31 mouse cellular contexts compared by ENCODE assay signal in the genomic region with DNA sequence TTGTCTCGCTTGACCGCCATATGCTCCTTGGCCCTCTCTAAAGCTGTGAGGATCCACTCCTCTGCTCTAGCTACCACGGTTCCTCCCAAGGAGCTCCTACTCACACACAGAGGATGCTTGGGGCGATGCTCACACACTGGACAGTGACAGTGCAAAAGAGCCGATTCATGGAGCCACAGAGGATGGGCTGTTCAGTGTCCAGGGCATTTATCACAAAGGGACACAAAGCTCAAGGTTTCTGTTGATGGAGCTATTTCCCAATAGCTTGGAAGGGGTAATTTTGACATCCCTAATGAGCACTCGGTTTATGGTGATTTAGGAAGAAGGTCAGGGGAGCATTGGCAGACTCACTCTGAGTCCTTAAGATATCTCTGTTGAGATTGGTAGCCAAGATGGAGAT.
"Had no signal": no experiment of that assay in that cellular context is flagged by ENCODE, and none has a peak within 500 bp of the region (broad histone marks: within the 10 kb centered on the region; RNA-seq: fewer than 3 reads in every experiment).

No protein-coding gene starts in this region.

- H3K4me3 ChIP-seq: limb, embryonic 10.5 days; limb, embryonic 12.5 days; limb, embryonic 13.5 days; limb, embryonic 15.5 days; liver, embryonic 12.5 days; liver, embryonic 13.5 days; liver, embryonic 15.5 days; lung, embryonic 15.5 days; megakaryocyte, embryonic 14.5 days; midbrain, embryonic 10.5 days; midbrain, embryonic 12.5 days; midbrain, embryonic 13.5 days; midbrain, embryonic 15.5 days; myocyte had no signal

- H3K9ac ChIP-seq: limb, embryonic 12.5 days; limb, embryonic 13.5 days; limb, embryonic 15.5 days; liver, embryonic 12.5 days; liver, embryonic 13.5 days; liver, embryonic 14.5 days; liver, embryonic 15.5 days; liver, postnatal 0 days; lung, embryonic 14.5 days; lung, embryonic 15.5 days; midbrain, embryonic 12.5 days; midbrain, embryonic 13.5 days; midbrain, embryonic 15.5 days had no signal

- H3K27ac ChIP-seq: limb, embryonic 10.5 days; limb, embryonic 12.5 days; limb, embryonic 13.5 days; limb, embryonic 15.5 days; liver, embryonic 12.5 days; liver, embryonic 13.5 days; liver, embryonic 14.5 days; liver, embryonic 15.5 days; lung, embryonic 15.5 days; macrophage; midbrain, embryonic 10.5 days; midbrain, embryonic 12.5 days; midbrain, embryonic 13.5 days; midbrain, embryonic 15.5 days had no signal

- H3K27me3 ChIP-seq: limb, embryonic 12.5 days; limb, embryonic 15.5 days; liver, embryonic 12.5 days; liver, embryonic 13.5 days; liver, embryonic 15.5 days; lung, embryonic 15.5 days; megakaryocyte, embryonic 14.5 days had no signal

- H3K9me3 ChIP-seq: limb, embryonic 10.5 days; limb, embryonic 12.5 days; limb, embryonic 13.5 days; limb, embryonic 15.5 days; liver, embryonic 12.5 days; liver, embryonic 13.5 days; liver, embryonic 15.5 days; lung, embryonic 15.5 days; midbrain, embryonic 10.5 days; midbrain, embryonic 12.5 days; midbrain, embryonic 13.5 days; midbrain, embryonic 15.5 days had no signal

- DNase-seq: left cerebral cortex, postnatal 4 days; liver; liver, embryonic 13.5 days; liver, postnatal 0 days; lung, adult 18-20 months; lung, adult 2 months; lung, embryonic 14.5 days; lung, postnatal 10 days; lung, postnatal 14 days; lung, postnatal 36 days; lung, postnatal 4 days; midbrain, embryonic 14.5 days had no signal

- H3K4me2 ChIP-seq: limb, embryonic 12.5 days; limb, embryonic 13.5 days; limb, embryonic 15.5 days; liver, embryonic 11.5 days; liver, embryonic 12.5 days; liver, embryonic 13.5 days; liver, embryonic 15.5 days; lung, embryonic 14.5 days; lung, embryonic 15.5 days; midbrain, embryonic 11.5 days; midbrain, embryonic 12.5 days; midbrain, embryonic 13.5 days; midbrain, embryonic 15.5 days had no signal

- H3K36me3 ChIP-seq: limb, embryonic 10.5 days; limb, embryonic 12.5 days; limb, embryonic 13.5 days; limb, embryonic 15.5 days; liver, embryonic 12.5 days; liver, embryonic 13.5 days; liver, embryonic 15.5 days; lung, embryonic 15.5 days; midbrain, embryonic 10.5 days; midbrain, embryonic 12.5 days; midbrain, embryonic 13.5 days; midbrain, embryonic 15.5 days had no signal

- H3K4me1 ChIP-seq: liver, embryonic 12.5 days; liver, embryonic 13.5 days; liver, embryonic 15.5 days; megakaryocyte, embryonic 14.5 days; midbrain, embryonic 15.5 days had no signal

- ATAC-seq: liver, embryonic 12.5 days; liver, postnatal 0 days; lung, postnatal 0 days; midbrain, embryonic 13.5 days; midbrain, embryonic 15.5 days; midbrain, embryonic 16.5 days had no signal
